Mouse (Mus musculus) hindbrain, embryonic 14.5 days (tissue): ENCODE data around the gene Wdr61. TPM values are rescaled to one million over a fixed set of nuclear protein-coding genes. Genes with fewer than 3 reads are reported as not detected.

Experiments used
- ATAC-seq: fragments of 200-750 bp; cut with Nextera tagmentation; 2 replicates; pipeline ENCODE4 v1.8.0; 2017; ENCODE audit warnings: moderate number of reproducible peaks, mild to moderate bottlenecking, moderate TSS enrichment, moderate library complexity; ENCODE audit not compliant: low FRiP score
- DNase-seq: peaks from one replicate; pipeline ENCODE4 v3.0.0-alpha.2; 2015; ENCODE audit warnings: low spot score
- H3K27ac ChIP-seq: fragments of 300-500 bp; sonication (generic); 2 replicates; pipeline ENCODE4 v1.5.1; 2014; ENCODE audit warnings: mild to moderate bottlenecking, moderate library complexity
- H3K27me3 ChIP-seq: fragments of 300-500 bp; sonication (generic); 2 replicates; pipeline ENCODE4 v1.6.1; 2014; ENCODE audit warnings: mild to moderate bottlenecking, low read length, mixed read lengths; ENCODE audit not compliant: control insufficient read depth, insufficient read depth
- H3K36me3 ChIP-seq: fragments of 300-500 bp; sonication (generic); replicated peaks from 2 replicates; pipeline ENCODE4 v1.6.1; 2014; ENCODE audit not compliant: control insufficient read depth, insufficient read depth
- H3K4me1 ChIP-seq: fragments of 300-500 bp; sonication (generic); replicated peaks from 2 replicates; pipeline ENCODE4 v1.6.1; 2014; ENCODE audit warnings: antibody characterized with exemption, low read length, mixed read lengths; ENCODE audit not compliant: control insufficient read depth, insufficient read depth
- H3K4me2 ChIP-seq: fragments of 300-500 bp; sonication (generic); replicated peaks from 2 replicates; pipeline ENCODE4 v1.6.1; 2014; ENCODE audit warnings: mild to moderate bottlenecking, moderate library complexity
- H3K4me3 ChIP-seq: fragments of 300-500 bp; sonication (generic); replicated peaks from 2 replicates; pipeline ENCODE4 v1.5.1; 2014; ENCODE audit warnings: mild to moderate bottlenecking, low read length
- H3K9ac ChIP-seq: fragments of 300-500 bp; sonication (generic); 2 replicates; pipeline ENCODE4 v1.6.1; 2014
- H3K9me3 ChIP-seq: fragments of 300-500 bp; sonication (generic); 2 replicates; pipeline ENCODE4 v1.6.1; 2016; ENCODE audit warnings: low read length; ENCODE audit not compliant: control insufficient read depth
- WGBS: fragments of 180-500 bp; shearing (Covaris S2); extraction: QIAGEN DNeasy Blood & Tissue Kit; methylation state at CpG from one replicate; pipeline ENCODE4 v1.1.7; 2014; 5-methylcytosine and 5-hydroxymethylcytosine counted together
- polyA plus RNA-seq: library from polyadenylated mRNA; unstranded; fragments of >200 nt; fragmentation: Nextera tagmentation; extraction: Ambion mirVana; gene quantifications from 2 replicates; pipeline ENCODE4 v1.2.1, GENCODE M21; 2014

Wdr61 gene
- polyA plus RNA-seq, result 94.9 and 97.7 TPM in 2 replicates

DNA sequence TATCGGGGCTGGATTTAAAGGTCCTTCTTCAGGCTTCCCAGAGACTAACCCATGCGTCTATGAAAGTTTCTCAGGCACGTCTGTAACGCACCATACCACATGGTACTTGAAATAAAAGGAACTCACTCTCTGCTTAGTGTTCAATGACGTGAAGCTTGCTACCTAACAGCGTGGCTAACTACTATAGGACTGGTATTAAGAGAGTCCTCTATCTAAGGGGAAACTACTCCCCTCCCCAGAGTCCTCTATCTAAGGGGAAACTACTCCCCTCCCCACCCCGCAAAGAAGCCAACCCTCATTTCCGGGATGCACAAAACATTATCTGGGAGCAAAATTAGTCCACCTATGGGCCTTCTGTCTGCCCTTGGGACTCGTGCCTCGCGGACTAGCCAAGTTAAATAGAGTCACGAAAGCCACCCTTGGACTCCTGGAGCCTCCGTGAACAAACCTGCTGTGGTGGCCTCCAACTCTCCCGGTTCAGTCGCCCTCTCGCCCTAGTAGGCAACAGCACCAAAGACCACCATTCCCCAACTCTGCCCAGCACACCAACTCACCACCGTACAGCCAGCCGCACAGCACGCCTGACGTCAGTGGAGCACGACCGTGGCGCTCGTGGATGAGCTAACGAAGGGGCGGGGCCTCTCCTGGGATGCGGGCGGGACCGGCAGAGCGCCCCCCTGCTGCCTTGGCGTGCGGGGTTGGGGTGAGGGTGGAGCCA, at the start of gene Wdr61:
Gene Wdr61, minus strand, starts transcription at position 599 of the 718 bp plus-strand sequence.
- H3K27ac ChIP-seq, result peak within 1 kb of the TSS; percentile 57
- DNase-seq, result peak; percentile 98
- peaks cover 15% of the 10 kb centered on the region for H3K36me3 ChIP-seq
- no peaks in the 10 kb centered on the region for H3K9me3 ChIP-seq
- ATAC-seq, result peak; percentile 94
- 2% methylated on average over 32 of the region's 32 CpGs for WGBS
- peaks cover 13% of the 10 kb centered on the region; the same call in 1 of the 2 replicates for H3K4me1 ChIP-seq
- peak within 1 kb of the TSS; percentile 73 for H3K4me2 ChIP-seq
- peak within 1 kb of the TSS; percentile 82 for H3K9ac ChIP-seq
- no peaks in the 10 kb centered on the region for H3K27me3 ChIP-seq
- H3K4me3 ChIP-seq, result peak within 1 kb of the TSS; percentile 61

DNA sequence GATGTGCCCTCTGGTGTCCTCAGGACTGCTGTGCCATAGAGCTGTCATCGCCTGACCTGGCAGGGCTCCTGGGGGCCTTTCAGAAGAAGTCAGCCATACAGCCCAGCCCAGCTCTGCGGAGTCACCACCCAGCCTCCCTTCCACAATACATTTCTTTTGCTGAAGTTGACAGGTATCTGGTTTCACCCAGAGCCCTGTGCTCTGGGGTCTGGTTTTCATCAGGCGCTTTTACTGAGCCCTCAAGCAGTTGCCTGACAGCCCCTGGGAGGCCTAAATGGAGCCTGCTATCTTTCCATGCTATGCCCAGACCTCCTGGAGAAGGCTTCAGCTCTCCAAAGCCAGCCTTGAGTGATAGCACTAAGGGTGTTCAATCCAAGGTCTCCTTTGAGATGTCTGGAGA, 49.7 kb upstream of the Wdr61 start:
- H3K9ac ChIP-seq, result no peak overlapping the region
- no peak overlapping the region for H3K4me2 ChIP-seq
- no peaks in the 10 kb centered on the region for H3K36me3 ChIP-seq
- no peaks in the 10 kb centered on the region for H3K27me3 ChIP-seq
- no peak overlapping the region for H3K4me3 ChIP-seq
- DNase-seq, result no peak
- no peak for ATAC-seq
- 38% methylated on average over 3 of the region's 3 CpGs for WGBS
- H3K27ac ChIP-seq, result no peak overlapping the region
- no peaks in the 10 kb centered on the region for H3K9me3 ChIP-seq
- peaks cover 8% of the 10 kb centered on the region; the same call in 1 of the 2 replicates for H3K4me1 ChIP-seq

DNA sequence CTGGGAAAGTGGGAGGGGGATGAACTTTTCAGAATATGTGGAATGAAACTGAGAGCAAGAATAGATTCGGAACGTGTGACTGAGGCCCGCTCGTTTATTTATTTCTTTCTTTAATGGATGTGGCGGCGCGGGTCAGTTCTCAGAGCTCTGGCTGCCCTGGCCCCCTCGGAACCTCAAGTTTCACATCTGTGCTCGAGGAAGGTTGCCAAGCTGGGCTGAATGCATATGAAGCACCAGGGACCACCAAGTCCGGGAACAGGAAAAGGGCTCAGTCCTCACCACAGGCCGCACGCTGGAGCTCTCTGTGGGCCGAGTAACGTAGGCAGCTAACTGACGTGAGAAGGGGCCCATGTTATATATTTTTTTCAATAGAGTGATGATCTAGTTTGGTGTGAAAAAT, 48.2 kb upstream of the Wdr61 start:
- H3K9me3 ChIP-seq, result no peaks in the 10 kb centered on the region
- DNase-seq, result no peak
- 55% methylated on average over 15 of the region's 15 CpGs for WGBS

DNA sequence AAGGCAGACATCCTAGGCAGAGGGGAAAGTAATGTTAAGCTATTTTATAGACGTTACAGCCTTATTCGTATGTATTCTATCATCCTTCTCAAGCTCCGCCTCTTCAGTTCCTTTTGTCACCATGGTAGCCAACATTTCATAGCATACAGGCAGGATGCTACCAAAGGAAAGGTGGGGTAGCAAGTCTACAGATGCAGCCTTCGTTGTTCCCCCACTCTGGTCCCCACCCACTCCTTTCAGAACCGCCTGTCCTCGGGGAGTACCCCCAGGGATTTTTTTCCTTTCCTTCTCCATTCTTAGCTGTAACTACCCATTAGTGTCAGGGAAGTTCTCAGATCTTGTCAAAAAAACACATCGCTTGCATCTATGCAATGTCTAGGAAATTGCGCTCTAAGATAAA, 45.0 kb upstream of the Wdr61 start:
- no peaks in the 10 kb centered on the region for H3K27me3 ChIP-seq
- DNase-seq (no peak), ATAC-seq (no peak)
- H3K36me3 ChIP-seq, result no peaks in the 10 kb centered on the region
- 80% methylated on average over 8 of the region's 8 CpGs for WGBS
- H3K27ac ChIP-seq, result no peak overlapping the region
- H3K4me3 ChIP-seq, result no peak overlapping the region
- no peaks in the 10 kb centered on the region for H3K4me1 ChIP-seq
- no peaks in the 10 kb centered on the region for H3K9me3 ChIP-seq
- H3K4me2 ChIP-seq, result no peak overlapping the region
- H3K9ac ChIP-seq, result no peak overlapping the region

More for the DNA sequence above, 48.2 kb upstream of the Wdr61 start:
- no peak overlapping the region for H3K27ac ChIP-seq
- no peak overlapping the region for H3K4me3 ChIP-seq
- H3K9ac ChIP-seq, result no peak overlapping the region
- H3K4me1 ChIP-seq, result peaks cover 4% of the 10 kb centered on the region; the same call in 1 of the 2 replicates
- H3K27me3 ChIP-seq, result no peaks in the 10 kb centered on the region
- H3K36me3 ChIP-seq, result no peaks in the 10 kb centered on the region
- H3K4me2 ChIP-seq, result no peak overlapping the region
- no peak for ATAC-seq

DNA sequence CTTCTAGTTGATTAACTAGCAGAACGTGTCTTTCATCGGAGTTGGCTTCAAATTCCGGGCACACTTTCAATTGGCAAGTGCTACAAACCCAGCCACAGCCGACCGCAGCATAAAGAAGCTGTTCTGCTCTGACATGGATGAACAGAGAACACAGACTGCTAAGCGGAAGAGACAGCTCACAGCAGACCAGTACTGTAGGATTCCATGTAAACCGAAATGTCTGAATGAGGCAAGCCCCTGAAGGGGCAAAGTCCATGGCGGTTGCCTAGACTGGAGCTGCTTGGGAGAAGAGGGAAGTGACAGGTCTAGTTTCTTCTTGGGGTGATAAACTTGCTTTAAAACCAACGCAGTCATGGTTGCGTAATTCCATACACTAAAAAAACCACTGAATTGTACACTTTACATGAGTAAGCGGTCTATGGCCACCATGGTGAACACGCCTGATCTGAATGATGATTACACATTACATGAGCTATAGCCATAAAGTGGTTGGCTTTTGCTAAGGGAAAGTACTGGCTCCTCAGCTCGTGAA, 42.2 kb upstream of the Wdr61 start:
- H3K36me3 ChIP-seq, result no peaks in the 10 kb centered on the region

DNA sequence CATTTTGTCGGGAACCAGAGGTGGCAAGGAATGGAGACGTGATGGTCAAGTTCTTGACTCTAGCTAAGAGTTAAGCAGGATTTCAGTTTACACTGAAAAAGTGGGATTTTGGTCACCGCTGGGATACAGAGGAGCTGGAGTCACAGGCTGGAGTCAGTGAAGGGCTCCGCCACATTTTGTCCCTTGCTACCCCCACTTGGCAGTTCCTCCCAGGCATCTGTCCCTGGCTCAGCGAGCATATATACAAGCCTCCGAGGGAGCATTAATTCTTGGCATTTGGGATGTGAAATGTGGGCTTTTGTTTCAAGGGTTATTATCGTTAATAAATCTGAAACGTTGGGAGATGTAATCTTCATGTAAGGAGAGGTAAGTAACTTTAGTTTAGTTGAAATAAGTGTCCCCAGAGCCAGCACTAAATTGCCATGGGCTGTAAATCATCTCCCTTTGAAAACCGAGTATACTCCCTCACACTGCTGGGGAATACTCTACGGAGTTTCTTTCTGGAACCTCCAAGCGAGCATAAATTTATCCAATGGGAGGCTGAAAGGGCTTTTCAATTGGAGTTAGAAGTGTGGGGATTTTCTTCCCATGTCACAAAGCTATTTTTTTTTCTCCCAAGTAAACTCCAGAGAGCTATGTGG, 35.9 kb upstream of the Wdr61 start:
- H3K4me3 ChIP-seq, result no peak overlapping the region
- no peaks in the 10 kb centered on the region for H3K9me3 ChIP-seq
- ATAC-seq (no peak), DNase-seq (no peak)
- no peak overlapping the region for H3K9ac ChIP-seq
- no peak overlapping the region for H3K4me2 ChIP-seq
- 0 out of 2 replicates have a peak, but pooled peaks cover 22% of the 10 kb centered on the region for H3K4me1 ChIP-seq
- no peak overlapping the region for H3K27ac ChIP-seq
- H3K27me3 ChIP-seq, result peaks cover 7% of the 10 kb centered on the region
- WGBS, result 39% methylated on average over 11 of the region's 11 CpGs
- H3K36me3 ChIP-seq, result no peaks in the 10 kb centered on the region

More for the DNA sequence above, 42.2 kb upstream of the Wdr61 start:
- Histone ChIP-seq H3K4me2 (no peak overlapping the region), H3K4me3 (no peak overlapping the region), H3K4me1 (no peaks in the 10 kb centered on the region), H3K27me3 (no peaks in the 10 kb centered on the region), H3K9ac (no peak overlapping the region), H3K9me3 (no peaks in the 10 kb centered on the region), H3K27ac (no peak overlapping the region)
- DNase-seq (peak; percentile 50), ATAC-seq (no peak)
- 84% methylated on average over 13 of the region's 13 CpGs for WGBS

DNA sequence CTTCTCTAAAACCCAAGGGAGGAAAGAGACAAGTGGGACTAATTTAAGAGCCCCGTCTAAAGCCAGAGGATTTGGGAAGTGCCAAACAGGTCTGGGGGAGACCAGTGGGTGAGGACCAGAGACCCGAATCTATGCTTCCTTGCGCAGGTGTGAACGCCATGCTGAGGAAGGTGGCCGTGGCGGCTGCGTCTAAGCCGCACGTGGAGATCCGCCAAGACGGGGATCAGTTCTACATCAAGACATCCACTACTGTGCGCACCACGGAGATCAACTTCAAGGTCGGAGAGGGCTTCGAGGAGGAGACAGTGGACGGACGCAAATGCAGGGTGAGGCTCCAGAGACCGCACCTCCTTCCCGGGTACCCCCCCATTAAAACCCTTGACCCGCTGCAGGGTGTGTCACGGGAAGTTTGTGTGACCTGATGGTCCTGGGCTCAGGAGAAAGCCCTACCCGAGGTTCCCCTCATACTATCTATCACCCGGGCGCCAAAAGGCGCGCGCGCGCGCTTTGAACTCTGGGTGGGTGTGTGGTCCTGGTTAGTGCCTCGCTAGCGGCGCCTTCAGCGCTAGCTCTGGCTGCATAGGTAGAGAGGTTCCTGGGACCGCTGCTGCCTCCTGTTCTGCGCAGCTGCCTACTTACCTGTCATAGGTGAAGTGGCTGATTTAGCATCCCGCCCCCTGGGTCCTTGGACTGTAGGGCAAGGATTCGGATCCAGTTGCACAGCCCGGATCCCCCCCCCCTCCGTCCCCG, 31.2 kb upstream of the Wdr61 start:
- Histone ChIP-seq H3K27me3 (peaks cover 35% of the 10 kb centered on the region), H3K4me1 (0 out of 2 replicates have a peak, but pooled peaks cover 33% of the 10 kb centered on the region), H3K4me3 (peak overlapping the region; percentile 36), H3K9ac (peak overlapping the region; percentile 28), H3K9me3 (no peaks in the 10 kb centered on the region), H3K27ac (no peak overlapping the region), H3K4me2 (peak overlapping the region; percentile 81), H3K36me3 (no peaks in the 10 kb centered on the region)
- DNase-seq, result no peak
- 0 out of 2 replicates have a peak, but pooled peaks have one; percentile 38 for ATAC-seq
- WGBS, result under 1% methylated on average over 41 of the region's 41 CpGs

DNA sequence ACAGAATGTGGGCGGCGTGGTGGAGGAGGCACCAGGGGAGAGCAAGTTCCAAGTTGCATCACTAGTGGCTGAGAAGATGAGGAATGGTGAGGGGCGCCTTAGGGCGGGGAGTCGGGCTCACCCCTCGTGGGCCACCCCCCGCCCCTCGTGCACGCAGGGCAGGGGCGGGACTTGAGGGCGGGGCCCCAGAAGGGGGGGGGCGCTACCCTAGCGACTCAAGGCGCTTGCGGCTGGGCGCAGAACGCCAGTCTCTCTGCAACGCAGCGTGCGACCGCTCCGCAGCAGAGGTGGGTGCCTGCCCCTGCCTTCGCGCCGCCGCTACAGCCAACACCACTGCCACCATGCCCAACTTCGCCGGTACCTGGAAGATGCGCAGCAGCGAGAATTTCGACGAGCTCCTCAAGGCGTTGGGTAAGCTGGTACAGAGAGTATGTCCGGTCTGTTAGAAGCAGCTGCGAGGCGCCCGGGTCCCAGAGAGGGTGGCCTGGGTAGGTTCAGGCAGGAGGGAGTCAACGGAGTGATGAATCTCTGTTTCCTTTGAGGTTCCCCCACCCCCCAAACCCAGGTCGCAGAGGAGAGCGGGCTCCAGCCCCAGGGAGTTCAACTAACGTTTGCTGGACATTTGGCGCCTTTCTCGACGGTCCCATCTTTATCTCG, 30.4 kb upstream of the Wdr61 start, which contains the start of gene Crabp1:
Gene Crabp1, plus strand, starts transcription at position 188 of the 657 bp plus-strand sequence.
- ATAC-seq (peak; percentile 53; the same call in 1 of the 2 replicates), DNase-seq (no peak)
- Histone ChIP-seq H3K9ac (peak within 1 kb of the TSS; percentile 28), H3K4me3 (peak within 1 kb of the TSS; percentile 36), H3K9me3 (no peaks in the 10 kb centered on the region), H3K4me1 (0 out of 2 replicates have a peak, but pooled peaks cover 27% of the 10 kb centered on the region), H3K36me3 (no peaks in the 10 kb centered on the region), H3K27me3 (peaks cover 35% of the 10 kb centered on the region), H3K27ac (no peak within 1 kb of the TSS), H3K4me2 (peak within 1 kb of the TSS; percentile 81)
- under 1% methylated on average over 45 of the region's 45 CpGs for WGBS
